Mouse (Mus musculus): Measurements from ENCODE around the gene Ocrl.

The Ocrl gene

GRCm38 (mm10) chrX:47977078-47977477 lies 64.9 kb downstream of the Ocrl start:
- no peak for DNase-seq (ENCODE audit: low spot score)

GRCm38 (mm10) chrX:47985000-47985619 lies 72.9 kb downstream of the Ocrl start:
- DNase-seq (ENCODE audit: low spot score), result no peak

- DNase-seq (ENCODE audit: low spot score), result no peak
Observed at GRCm38 (mm10) chrX:47988024-47988423, 75.8 kb downstream of the Ocrl start.

DNA sequence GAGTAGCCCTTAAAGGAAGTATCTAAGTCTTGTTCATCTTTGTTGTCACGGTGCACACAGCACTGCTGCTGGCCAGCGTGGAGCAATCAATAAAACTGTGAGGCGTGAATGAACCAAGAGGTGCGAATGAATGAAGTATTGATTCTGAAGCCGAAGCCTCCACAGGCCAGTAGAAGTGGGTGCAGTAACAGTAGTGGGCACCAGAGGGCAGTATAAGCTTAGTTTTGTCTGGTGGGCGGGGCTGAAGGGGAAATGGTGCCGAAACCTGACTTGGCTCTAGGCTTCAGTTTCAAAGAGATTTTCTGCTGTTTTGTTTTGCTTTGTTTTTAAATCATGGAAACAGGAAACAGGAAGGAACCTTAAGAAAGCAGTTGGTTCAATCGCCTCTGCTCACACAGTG lies 80.4 kb downstream of the Ocrl start:
- DNase-seq (ENCODE audit: low spot score), result peak; percentile 16

DNA sequence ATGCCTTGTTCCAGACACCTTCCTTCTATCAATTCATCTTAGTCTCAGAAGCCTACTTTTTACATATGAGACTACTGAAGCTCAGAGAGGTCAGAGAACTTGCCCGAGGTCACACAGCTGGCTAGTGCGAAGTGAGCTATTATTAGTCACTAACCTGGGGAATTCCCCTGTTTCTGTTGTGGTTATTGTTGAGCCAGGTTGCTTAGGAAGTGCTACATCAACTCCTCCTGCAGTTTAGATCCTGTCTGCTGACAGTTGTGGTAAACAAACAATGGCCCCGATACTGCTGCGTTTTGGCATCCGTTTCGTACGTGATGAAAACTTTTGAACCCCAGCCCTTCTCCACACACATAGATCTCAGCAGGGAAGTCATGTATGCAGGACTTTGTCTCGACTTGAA lies 86.2 kb downstream of the Ocrl start:
- no peak for DNase-seq (ENCODE audit: low spot score)

DNA sequence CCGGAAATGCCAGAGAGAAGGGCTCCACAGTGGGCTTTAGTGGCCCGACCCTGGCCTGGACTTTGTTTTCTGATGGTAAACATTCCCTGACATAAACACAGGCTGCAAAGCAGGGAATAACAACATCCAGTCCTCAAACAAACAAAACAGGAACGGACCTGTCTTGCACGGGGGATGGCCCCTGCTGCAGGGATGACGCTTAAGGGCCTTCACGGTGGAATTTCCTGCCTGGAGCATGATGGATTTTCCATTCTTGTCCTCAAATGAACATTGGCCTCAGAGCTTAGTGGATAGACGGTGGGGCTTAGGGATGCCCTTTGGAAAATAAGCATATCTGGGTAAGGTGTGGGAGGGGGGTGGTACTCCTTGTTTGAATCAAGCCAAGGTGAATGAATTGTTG lies 89.0 kb downstream of the Ocrl start:
- DNase-seq (ENCODE audit: low spot score), result no peak

DNA sequence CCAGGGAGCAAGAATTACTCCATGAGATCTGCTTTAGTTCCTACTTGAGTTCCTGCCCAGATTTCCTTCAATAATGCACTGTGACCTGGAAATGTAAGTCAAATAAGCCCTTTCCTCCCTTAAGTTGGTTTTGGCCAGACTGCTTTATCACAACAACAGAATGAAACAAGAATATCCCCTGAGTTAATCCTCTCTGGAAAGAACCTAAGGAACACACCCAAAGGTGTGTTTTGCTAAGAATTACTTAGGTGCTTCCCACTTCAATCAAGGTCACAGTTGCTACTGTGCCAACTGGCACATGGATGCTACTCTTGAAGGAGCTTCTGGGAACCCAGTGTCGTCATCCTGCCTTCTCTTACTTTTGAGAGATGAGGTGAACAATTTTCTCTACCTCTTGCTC lies 92.6 kb downstream of the Ocrl start:
- no peak for DNase-seq (ENCODE audit: low spot score)

DNA sequence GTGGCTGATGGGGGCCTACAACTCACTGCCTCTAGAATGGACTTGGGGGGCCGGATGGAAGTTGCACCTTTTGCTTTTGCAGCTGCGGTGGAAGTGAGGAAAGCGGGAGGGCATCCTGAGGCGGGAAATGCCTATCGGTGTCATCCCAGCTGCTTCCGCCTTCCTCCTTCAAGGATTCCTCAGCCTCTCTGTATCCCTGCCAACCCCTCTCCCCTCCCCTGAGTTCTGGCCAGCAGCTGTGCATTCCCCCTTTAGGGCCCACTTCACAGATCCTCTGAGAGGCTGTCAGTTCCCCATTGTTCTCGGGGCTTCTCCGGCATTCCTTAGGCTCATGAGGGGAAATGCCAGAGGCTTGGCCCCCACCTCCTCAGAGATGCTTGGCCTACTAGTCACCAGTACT lies 93.9 kb downstream of the Ocrl start:
- DNase-seq (ENCODE audit: low spot score), result no peak

GRCm38 (mm10) chrX:48011656-48012055 lies 99.5 kb downstream of the Ocrl start:
- DNase-seq (ENCODE audit: low spot score), result no peak

Measured in urinary bladder, postnatal 10 days (tissue).